Mouse (Mus musculus) liver, postnatal 0 days (tissue): ENCODE results near the gene Nat14.

Source experiments
- CTCF ChIP-seq: sonication (generic); IDR thresholded peaks from 2 replicates; pipeline ENCODE4 v1.5.1; 2016; ENCODE audit warnings: antibody characterized with exemption, low read depth
- EP300 ChIP-seq: IDR thresholded peaks from 2 replicates; pipeline ENCODE4 v1.6.1; 2016; ENCODE audit warnings: antibody characterized with exemption, low read depth, mild to moderate bottlenecking

DNA sequence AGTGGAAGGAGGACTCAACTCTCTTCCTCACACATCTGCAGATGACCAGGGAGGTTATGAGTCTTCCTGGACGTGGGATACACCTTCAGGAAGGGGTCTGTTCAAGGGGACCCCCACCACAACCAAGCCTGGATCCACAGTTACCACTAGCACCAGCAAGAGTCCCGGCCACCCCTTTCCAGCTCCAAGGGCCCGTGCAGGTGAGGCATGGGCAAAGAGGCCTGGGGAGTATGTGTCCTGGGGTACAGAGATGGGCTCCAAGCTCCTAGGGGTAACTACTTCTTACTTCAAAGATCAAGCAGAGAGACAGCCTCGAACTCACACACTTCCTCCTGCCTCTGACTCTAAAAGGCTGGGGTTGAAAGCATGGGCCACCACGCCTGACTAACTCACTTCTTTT, 20.8 kb downstream of the Nat14 start:
- no peak for TF ChIP-seq CTCF
- no peak for TF ChIP-seq EP300
